In the genomic region with DNA sequence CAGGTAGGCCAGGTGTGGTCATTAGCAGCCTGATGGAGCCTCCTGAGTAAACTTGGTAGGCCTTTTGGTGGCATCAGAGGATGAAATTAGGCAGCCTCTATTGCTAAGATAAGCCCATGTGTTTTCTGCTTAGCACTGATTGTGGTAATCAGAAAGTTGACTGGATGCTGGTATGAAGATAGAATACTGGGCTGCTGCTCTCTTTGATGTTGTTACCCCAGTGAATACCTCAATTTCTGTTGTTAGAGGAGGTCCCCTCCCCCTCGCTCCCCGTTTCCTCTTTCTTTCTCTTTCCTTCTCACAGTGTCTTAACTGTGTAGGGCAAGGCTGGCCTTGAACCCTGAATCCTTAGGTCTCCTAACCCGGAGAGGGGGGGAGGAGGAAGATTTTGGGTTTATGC, we compare ENCODE assay signal across 15 mouse cellular contexts. TPM values are rescaled to one million over a fixed set of nuclear protein-coding genes. Genes with fewer than 3 reads are reported as not detected.
A peak's percentile ranks its signal among the peaks of the same experiment; 100 is the strongest.
DNase-seq lines count a peak whose midpoint lies in the region; ATAC-seq lines count a peak whose summit lies in the region.
"Had no signal": no experiment of that assay in that cellular context is flagged by ENCODE, and none has a peak within 500 bp of the region (broad histone marks: within the 10 kb centered on the region; RNA-seq: fewer than 3 reads in every experiment).

No protein-coding gene starts in this region.

- no peak overlapping the region for H3K4me2 ChIP-seq in heart, embryonic 13.5 days
- H3K4me2 ChIP-seq in liver, embryonic 15.5 days: peak overlapping the region; percentile 16
- H3K4me2 ChIP-seq in midbrain, embryonic 13.5 days (replicated peaks): no peak overlapping the region
- H3K4me2 ChIP-seq: embryonic facial prominence, embryonic 15.5 days; hindbrain, embryonic 15.5 days had no signal

- no peak overlapping the region for H3K4me3 ChIP-seq in heart, embryonic 13.5 days
- H3K4me3 ChIP-seq in liver, embryonic 15.5 days (replicated peaks): no peak overlapping the region
- H3K4me3 ChIP-seq in midbrain, embryonic 13.5 days (replicated peaks): no peak overlapping the region
- H3K4me3 ChIP-seq: embryonic facial prominence, embryonic 15.5 days; hindbrain, embryonic 15.5 days had no signal

- no peak overlapping the region for H3K27ac ChIP-seq in heart, embryonic 13.5 days (replicated peaks)
- H3K27ac ChIP-seq in liver, embryonic 15.5 days (replicated peaks): no peak overlapping the region
- H3K27ac ChIP-seq in midbrain, embryonic 13.5 days: no peak overlapping the region
- H3K27ac ChIP-seq: embryonic facial prominence, embryonic 15.5 days; hindbrain, embryonic 15.5 days had no signal

- H3K9ac ChIP-seq in heart, embryonic 13.5 days: peak overlapping the region; percentile 47; the same call in 1 of the 2 replicates
- no peak overlapping the region for H3K9ac ChIP-seq in liver, embryonic 15.5 days
- no peak overlapping the region for H3K9ac ChIP-seq in midbrain, embryonic 13.5 days (replicated peaks)
- H3K9ac ChIP-seq: embryonic facial prominence, embryonic 15.5 days; hindbrain, embryonic 15.5 days had no signal

- intact Hi-C loops in left cerebral cortex, postnatal 4 days (cut with DNase I): no loop called here

- no peaks in the 10 kb centered on the region for H3K9me3 ChIP-seq in heart, embryonic 13.5 days
- H3K9me3 ChIP-seq in liver, embryonic 15.5 days (replicated peaks): no peaks in the 10 kb centered on the region
- H3K9me3 ChIP-seq in midbrain, embryonic 13.5 days: no peaks in the 10 kb centered on the region
- H3K9me3 ChIP-seq: embryonic facial prominence, embryonic 15.5 days; G1E; hindbrain, embryonic 15.5 days had no signal

- ATAC-seq in heart, embryonic 13.5 days (ENCODE audit: extremely low read depth, insufficient number of reproducible peaks, low FRiP score, low TSS enrichment): no peak
- peak; percentile 39; the same call in 1 of the 2 replicates for ATAC-seq in liver, embryonic 15.5 days (ENCODE audit: insufficient read depth)
- ATAC-seq in midbrain, embryonic 13.5 days: no peak
- ATAC-seq: forebrain, embryonic 16.5 days had no signal

- H3K27me3 ChIP-seq in heart, embryonic 13.5 days (replicated peaks): no peaks in the 10 kb centered on the region
- H3K27me3 ChIP-seq in liver, embryonic 15.5 days: no peaks in the 10 kb centered on the region
- no peaks in the 10 kb centered on the region for H3K27me3 ChIP-seq in midbrain, embryonic 13.5 days
- H3K27me3 ChIP-seq: embryonic facial prominence, embryonic 15.5 days; hindbrain, embryonic 15.5 days had no signal

- peaks cover 46% of the 10 kb centered on the region for H3K4me1 ChIP-seq in heart, embryonic 13.5 days
- peaks cover 72% of the 10 kb centered on the region for H3K4me1 ChIP-seq in liver, embryonic 15.5 days (replicated peaks)
- H3K4me1 ChIP-seq in midbrain, embryonic 13.5 days (replicated peaks): peaks cover 48% of the 10 kb centered on the region

- no peak for DNase-seq in heart, adult 9 months (ENCODE audit: low spot score in 2 of 2)
- DNase-seq in B cell, adult 2 months: peak; percentile 34 to 36
- DNase-seq in c-Kit-positive CD71-positive TER-119-positive erythroid progenitor cells, embryonic 14.5 days (ENCODE audit: low spot score): peak; percentile 44
- no peak for DNase-seq in right cerebral cortex, postnatal 36 days (ENCODE audit: low spot score in 2 of 2)
- DNase-seq in left cerebral cortex, postnatal 4 days: no peak
- DNase-seq: gastrocnemius, postnatal 14 days; lung, adult 18-20 months; right cerebral cortex, postnatal 25 days had no signal

- peaks cover 28% of the 10 kb centered on the region for H3K36me3 ChIP-seq in heart, embryonic 13.5 days
- H3K36me3 ChIP-seq in liver, embryonic 15.5 days (replicated peaks): peaks cover 19% of the 10 kb centered on the region
- no peaks in the 10 kb centered on the region; the same call in 1 of the 2 replicates for H3K36me3 ChIP-seq in midbrain, embryonic 13.5 days

- 55% methylated on average over 3 of the region's 3 CpGs for WGBS in heart, embryonic 13.5 days
- 34% methylated on average over 3 of the region's 3 CpGs for WGBS in liver, embryonic 15.5 days (ENCODE audit: insufficient replicate concordance)
- 90% methylated on average over 3 of the region's 3 CpGs for WGBS in midbrain, embryonic 13.5 days

RNA-seq across cellular contexts. Expression of a gene that starts 11.5 kb away (rescaled TPM):
- polyA plus RNA-seq in heart, embryonic 13.5 days (2015; fragmentation: Nextera tagmentation; extraction: Ambion mirVana): 115 and 120 TPM in 2 replicates
- 38.8 and 42.2 TPM in 2 replicates for polyA plus RNA-seq in liver, embryonic 15.5 days (2015; fragmentation: Nextera tagmentation; extraction: Ambion mirVana)
- polyA plus RNA-seq in midbrain, embryonic 13.5 days (2015; fragmentation: Nextera tagmentation; extraction: Ambion mirVana): 312 and 327 TPM in 2 replicates
- 100 to 1,000 TPM; 170 to 172 TPM for total RNA-seq in left cerebral cortex, postnatal 4 days (2021)

RNA-seq across cellular contexts. Expression of a gene that starts 32.4 kb away (rescaled TPM):
- 27.6 and 28.6 TPM in 2 replicates for polyA plus RNA-seq in heart, embryonic 13.5 days (2015; fragmentation: Nextera tagmentation; extraction: Ambion mirVana)
- 17.4 and 20.0 TPM in 2 replicates for polyA plus RNA-seq in liver, embryonic 15.5 days (2015; fragmentation: Nextera tagmentation; extraction: Ambion mirVana)
- 52.3 and 53.0 TPM in 2 replicates for polyA plus RNA-seq in midbrain, embryonic 13.5 days (2015; fragmentation: Nextera tagmentation; extraction: Ambion mirVana)
- 10 to 100 TPM; 38.2 to 41.0 TPM for total RNA-seq in left cerebral cortex, postnatal 4 days (2021)

RNA-seq across cellular contexts. Expression of a gene that starts 45.5 kb away (rescaled TPM):
- 66.8 and 67.6 TPM in 2 replicates for polyA plus RNA-seq in heart, embryonic 13.5 days (2015; fragmentation: Nextera tagmentation; extraction: Ambion mirVana)
- polyA plus RNA-seq in liver, embryonic 15.5 days (2015; fragmentation: Nextera tagmentation; extraction: Ambion mirVana): 52.9 and 58.5 TPM in 2 replicates
- polyA plus RNA-seq in midbrain, embryonic 13.5 days (2015; fragmentation: Nextera tagmentation; extraction: Ambion mirVana): 66.9 and 71.8 TPM in 2 replicates
- 10 to 100 TPM; 87.1 to 92.7 TPM for total RNA-seq in left cerebral cortex, postnatal 4 days (2021)

RNA-seq across cellular contexts. Expression of a gene that starts 58.7 kb away (rescaled TPM):
- polyA plus RNA-seq in heart, embryonic 13.5 days (2015; fragmentation: Nextera tagmentation; extraction: Ambion mirVana): 56.9 and 60.3 TPM in 2 replicates
- 16.7 and 17.6 TPM in 2 replicates for polyA plus RNA-seq in liver, embryonic 15.5 days (2015; fragmentation: Nextera tagmentation; extraction: Ambion mirVana)
- polyA plus RNA-seq in midbrain, embryonic 13.5 days (2015; fragmentation: Nextera tagmentation; extraction: Ambion mirVana): 61.6 and 63.1 TPM in 2 replicates
- 10 to 100 TPM; 69.9 to 71.5 TPM for total RNA-seq in left cerebral cortex, postnatal 4 days (2021)

Comparison
In these comparisons a context has a peak if more than half of its experiments do, and no peak if none do; other contexts are left out.
1. DNase-seq: peak in B cell, adult 2 months (2 of 2) and c-Kit-positive CD71-positive TER-119-positive erythroid progenitor cells, embryonic 14.5 days (single experiment); none in heart, adult 9 months (0 of 2), right cerebral cortex, postnatal 36 days (0 of 2) and left cerebral cortex, postnatal 4 days (single experiment).